Mouse (Mus musculus) ES-E14 (cell line): Measurements from ENCODE around the gene Ctrc. TPM values are rescaled to one million over a fixed set of nuclear protein-coding genes. Genes with fewer than 3 reads are reported as not detected.

ENCODE experiments used
- DNase-seq: peaks from one replicate; pipeline ENCODE4 v3.0.0-alpha.2; 2013; ENCODE audit warnings: low read depth, low spot score
- H3K27ac ChIP-seq: 2 replicates; pipeline ENCODE4 v1.5.1; 2012; ENCODE audit warnings: low read depth, mild to moderate bottlenecking, low read length, moderate library complexity, mixed read lengths; ENCODE audit not compliant: poor library complexity, insufficient read depth, severe bottlenecking
- H3K36me3 ChIP-seq: 2 replicates; pipeline ENCODE4 v1.6.1; 2012; ENCODE audit warnings: mild to moderate bottlenecking, low read length, moderate library complexity, mixed read lengths; ENCODE audit not compliant: control insufficient read depth, poor library complexity, insufficient read depth, severe bottlenecking
- H3K4me1 ChIP-seq, 2 experiments: fragments of 150-350 bp in 1 of 2; sonication (generic) in 1 of 2; 2 replicates each; pipeline ENCODE4 v1.6.1; 2012; ENCODE audit warnings: low read length in 2 of 2, mild to moderate bottlenecking in 1 of 2, mixed read lengths in 1 of 2; ENCODE audit not compliant: control insufficient read depth in 2 of 2, insufficient read depth in 2 of 2, poor library complexity in 1 of 2
- H3K4me3 ChIP-seq, 2 experiments: fragments of 150-350 bp in 1 of 2; sonication (generic) in 1 of 2; 2 replicates each; pipeline ENCODE4 v1.5.1; 2012; ENCODE audit warnings: low read length in 2 of 2, low read depth in 1 of 2, mild to moderate bottlenecking in 1 of 2, mixed read lengths in 1 of 2; ENCODE audit not compliant: insufficient read depth in 1 of 2, poor library complexity in 1 of 2, severe bottlenecking in 1 of 2
- H3K9ac ChIP-seq: 2 replicates; pipeline ENCODE4 v1.6.1; 2012; ENCODE audit warnings: low read depth, mild to moderate bottlenecking, low read length, mixed read lengths; ENCODE audit not compliant: poor library complexity, insufficient read depth, severe bottlenecking
- H3K9me3 ChIP-seq: fragments of 150-350 bp; sonication (generic); 2 replicates; pipeline ENCODE4 v1.6.1; 2012; ENCODE audit warnings: low read depth, mild to moderate bottlenecking, low read length; ENCODE audit not compliant: control insufficient read depth, insufficient read depth
- CHD2 ChIP-seq: IDR thresholded peaks from 2 replicates; pipeline ENCODE4 v1.6.1; 2014; ENCODE audit warnings: mild to moderate bottlenecking, low read depth, low read length, inconsistent platforms
- HCFC1 ChIP-seq: IDR thresholded peaks from 2 replicates; pipeline ENCODE4 v1.6.1; 2012; ENCODE audit warnings: low read length, inconsistent platforms, borderline replicate concordance; ENCODE audit not compliant: insufficient read depth
- MAFK ChIP-seq: IDR thresholded peaks from 2 replicates; pipeline ENCODE4 v1.6.1; 2014; ENCODE audit warnings: mild to moderate bottlenecking, low read depth, low read length, inconsistent platforms; ENCODE audit not compliant: insufficient read depth
- ZC3H11A ChIP-seq: IDR thresholded peaks from 2 replicates; pipeline ENCODE4 v1.6.1; 2012; ENCODE audit warnings: low read depth, mild to moderate bottlenecking, inconsistent platforms, low read length, borderline replicate concordance
- ZNF384 ChIP-seq: IDR thresholded peaks from 2 replicates; pipeline ENCODE4 v1.6.1; 2012; ENCODE audit warnings: low read depth, low read length, inconsistent platforms
- in situ Hi-C, 2 experiments: fragments of 600-800 bp; cut with MboI; formaldehyde crosslinking; loops; one replicate each; pipeline ENCODE4 v1.15.1; 2025; ENCODE audit warnings: low sequenced_read_pairs in 2 of 2, inconsistent platforms in 1 of 2; ENCODE audit not compliant: unreplicated experiment in 2 of 2
- total RNA-seq: library from RNA; depleted of rRNA; stranded (reverse); fragments of 300-350 nt; gene quantifications from 2 replicates; pipeline ENCODE4 v1.2.3, GENCODE M21; 2012

The Ctrc gene
- total RNA-seq, 1 experiment, result not detected

DNA sequence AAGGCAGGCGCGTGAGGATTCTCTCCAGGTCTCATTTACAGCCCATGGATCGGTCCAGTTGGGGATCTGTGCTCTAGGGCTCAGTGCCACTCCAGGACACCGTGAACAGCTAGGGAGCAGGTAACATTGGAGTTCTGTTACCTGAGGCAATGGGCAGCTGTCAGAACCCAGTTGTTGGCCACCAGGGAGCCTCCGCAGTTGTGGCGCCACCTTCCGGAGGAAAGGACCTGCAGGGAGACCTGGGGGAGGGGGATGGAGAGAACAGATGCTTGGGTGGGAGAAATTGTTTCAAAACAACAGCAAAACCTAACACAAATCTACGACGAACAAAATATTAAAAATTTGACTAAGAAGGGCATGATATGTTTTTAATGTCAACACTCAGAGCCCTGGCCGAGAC is 24.1 kb downstream of the Ctrc start:
- no peaks in the 10 kb centered on the region for H3K36me3 ChIP-seq
- TF ChIP-seq MAFK (no peak), CHD2 (no peak), HCFC1 (no peak), ZC3H11A (no peak), ZNF384 (no peak)
- DNase-seq, result no peak
- no peak overlapping the region for H3K27ac ChIP-seq
- in situ Hi-C loops, result no loop called here
- H3K4me1 ChIP-seq, result peaks cover 4 to 10% of the 10 kb centered on the region in 2 experiments; a peak in 3 of 4 replicates
- H3K9me3 ChIP-seq, result no peaks in the 10 kb centered on the region
- peak overlapping the region; percentile 15 to 40; a peak in 3 of 4 replicates for H3K4me3 ChIP-seq
- H3K9ac ChIP-seq, result no peak overlapping the region

DNA sequence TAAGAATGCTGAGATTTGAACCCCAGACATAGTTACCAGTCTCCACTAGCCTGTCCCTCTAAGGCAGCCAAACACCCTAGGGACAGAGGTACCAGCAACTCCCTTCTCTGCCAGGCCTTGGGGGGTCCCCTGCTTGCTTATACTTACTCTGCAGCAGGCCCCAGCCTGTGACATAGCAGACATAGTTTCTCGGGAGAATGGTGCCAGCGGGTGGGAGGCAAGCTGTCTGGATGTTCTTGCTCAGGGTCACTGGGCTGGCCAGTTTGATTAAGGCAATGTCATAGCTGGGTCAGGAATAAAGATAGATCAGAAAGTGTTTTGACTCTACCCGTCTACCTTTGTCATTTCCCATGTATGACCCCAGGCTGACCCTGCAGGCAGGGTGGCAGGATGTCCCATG is 25.0 kb downstream of the Ctrc start:
- Histone ChIP-seq H3K27ac (no peak overlapping the region; the same call in 1 of the 2 replicates), H3K9me3 (no peaks in the 10 kb centered on the region), H3K9ac (no peak overlapping the region), H3K4me3 (no peak overlapping the region), H3K36me3 (no peaks in the 10 kb centered on the region), H3K4me1 (peaks cover 4 to 10% of the 10 kb centered on the region in 2 experiments; a peak in 3 of 4 replicates)
- TF ChIP-seq HCFC1 (no peak), MAFK (no peak), CHD2 (no peak), ZC3H11A (no peak), ZNF384 (no peak)
- DNase-seq, result no peak
- in situ Hi-C loops, result no loop called here

DNA sequence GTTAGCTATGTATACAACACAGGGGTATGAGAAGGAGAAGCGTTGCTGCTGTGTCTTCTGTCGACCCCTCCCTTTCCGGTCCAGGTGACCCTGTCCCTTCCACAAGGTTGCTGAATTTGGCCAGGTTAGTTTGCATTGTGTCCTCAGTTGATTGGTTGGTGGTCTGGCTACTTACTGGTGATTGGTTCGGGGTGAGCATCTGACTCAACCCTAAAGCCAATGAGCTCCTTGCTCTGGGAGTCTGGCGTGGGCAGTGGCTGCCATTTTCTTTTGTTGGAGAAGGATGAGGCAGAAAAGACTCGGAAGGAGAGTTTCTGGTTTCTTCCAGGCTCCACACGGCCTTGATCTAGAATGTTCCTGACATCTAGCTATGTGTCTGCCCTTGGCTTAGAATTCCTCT is 26.8 kb downstream of the Ctrc start:
- in situ Hi-C loops, result no loop called here
- Histone ChIP-seq H3K4me1 (peaks cover 4 to 10% of the 10 kb centered on the region in 2 experiments; a peak in 3 of 4 replicates), H3K9ac (no peak overlapping the region), H3K27ac (no peak overlapping the region), H3K9me3 (no peaks in the 10 kb centered on the region), H3K36me3 (no peaks in the 10 kb centered on the region), H3K4me3 (0 out of 4 replicates have a peak overlapping the region, but pooled peaks of 1 of the 2 experiments have one; percentile 9)
- no peak for DNase-seq
- TF ChIP-seq CHD2 (0 out of 2 replicates have a peak, but pooled peaks have one; percentile 46), HCFC1 (no peak)

DNA sequence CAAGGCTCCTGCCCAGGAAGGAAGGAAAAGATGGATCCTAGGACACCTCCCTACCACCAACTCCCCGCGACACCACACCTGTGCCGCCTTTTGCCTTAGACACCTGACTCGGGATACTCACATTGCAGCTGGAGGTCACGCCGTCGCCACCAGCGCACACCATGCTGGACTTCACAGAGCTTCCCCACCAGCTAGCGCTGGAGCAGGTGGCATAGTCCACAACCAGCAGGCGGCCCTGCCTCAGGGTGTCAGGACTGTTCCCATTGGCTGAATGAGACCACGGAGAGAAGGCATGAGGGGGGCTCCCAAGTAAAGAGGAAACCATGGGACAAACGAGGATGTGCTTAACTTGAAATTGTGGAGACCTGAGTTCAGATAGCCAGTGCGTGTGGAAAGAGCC is 27.3 kb downstream of the Ctrc start:
- Histone ChIP-seq H3K9ac (no peak overlapping the region), H3K9me3 (no peaks in the 10 kb centered on the region), H3K4me3 (peak overlapping the region in 1 of 2 experiments; percentile 9; a peak in 1 of 4 replicates), H3K36me3 (no peaks in the 10 kb centered on the region; the same call in 1 of the 2 replicates), H3K4me1 (peaks cover 4 to 10% of the 10 kb centered on the region in 2 experiments; a peak in 3 of 4 replicates), H3K27ac (no peak overlapping the region)
- DNase-seq, result no peak
- in situ Hi-C loops, result no loop called here
- TF ChIP-seq ZC3H11A, result no peak
- no peak for TF ChIP-seq HCFC1
- no peak for TF ChIP-seq ZNF384
- TF ChIP-seq CHD2, result no peak
- TF ChIP-seq MAFK, result no peak

DNA sequence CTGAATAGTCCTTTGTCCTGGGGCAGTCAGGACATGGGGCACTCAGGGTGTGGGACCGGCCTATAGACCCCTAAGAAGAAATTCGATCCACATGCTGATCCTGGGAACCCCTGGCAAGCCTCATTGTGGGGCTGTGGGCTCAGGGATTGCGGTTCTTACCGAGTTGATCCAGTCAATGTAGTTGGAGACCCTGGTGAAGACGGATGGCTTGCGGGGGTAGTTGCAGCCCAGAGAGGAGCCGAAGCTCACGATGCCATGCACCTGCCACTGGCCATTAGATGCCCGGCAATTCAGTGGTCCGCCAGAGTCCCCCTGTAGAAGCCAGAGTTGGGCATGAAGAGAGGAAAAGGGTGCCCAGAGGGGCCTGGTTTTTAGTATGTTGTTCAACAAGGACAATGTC is 28.5 kb downstream of the Ctrc start:
- Histone ChIP-seq H3K9ac (no peak overlapping the region), H3K9me3 (no peaks in the 10 kb centered on the region), H3K4me1 (peaks cover 2 to 7% of the 10 kb centered on the region in 2 experiments; a peak in 2 of 4 replicates), H3K36me3 (no peaks in the 10 kb centered on the region; the same call in 1 of the 2 replicates), H3K27ac (no peak overlapping the region), H3K4me3 (no peak overlapping the region)
- in situ Hi-C loops, result no loop called here
- no peak for DNase-seq
- no peak for TF ChIP-seq CHD2
- TF ChIP-seq HCFC1, result no peak
- no peak for TF ChIP-seq MAFK
- TF ChIP-seq ZNF384, result no peak
- TF ChIP-seq ZC3H11A, result no peak
